Mouse (Mus musculus) C2C12 (cell line): ENCODE data around the gene Kirrel.
A peak's percentile ranks its signal among the peaks of the same experiment; 100 is the strongest.

Source experiments
- CEBPB ChIP-seq: IDR thresholded peaks from one replicate; pipeline ENCODE4 v1.6.1; 2011; ENCODE audit warnings: low read depth, mild to moderate bottlenecking, control low read depth, moderate library complexity
- CTCF ChIP-seq: IDR thresholded peaks from one replicate; pipeline ENCODE4 v1.5.1; 2011; ENCODE audit not compliant: control insufficient read depth, insufficient read depth, insufficient read length
- FOSL1 ChIP-seq: IDR thresholded peaks from one replicate; pipeline ENCODE4 v1.8.0; 2011; ENCODE audit warnings: mild to moderate bottlenecking, low read length; ENCODE audit not compliant: poor library complexity, insufficient read depth, severe bottlenecking
- MAX ChIP-seq: IDR thresholded peaks from one replicate; pipeline ENCODE4 v1.6.1; 2011; ENCODE audit warnings: mild to moderate bottlenecking, control low read depth
- MYOD1 ChIP-seq: IDR thresholded peaks from one replicate; pipeline ENCODE4 v1.6.1; 2011; ENCODE audit warnings: low read depth; ENCODE audit not compliant: control insufficient read depth, insufficient read length
- USF1 ChIP-seq: IDR thresholded peaks from one replicate; pipeline ENCODE4 v1.6.1; 2011; ENCODE audit warnings: low read depth, mild to moderate bottlenecking, control low read depth, moderate library complexity

DNA sequence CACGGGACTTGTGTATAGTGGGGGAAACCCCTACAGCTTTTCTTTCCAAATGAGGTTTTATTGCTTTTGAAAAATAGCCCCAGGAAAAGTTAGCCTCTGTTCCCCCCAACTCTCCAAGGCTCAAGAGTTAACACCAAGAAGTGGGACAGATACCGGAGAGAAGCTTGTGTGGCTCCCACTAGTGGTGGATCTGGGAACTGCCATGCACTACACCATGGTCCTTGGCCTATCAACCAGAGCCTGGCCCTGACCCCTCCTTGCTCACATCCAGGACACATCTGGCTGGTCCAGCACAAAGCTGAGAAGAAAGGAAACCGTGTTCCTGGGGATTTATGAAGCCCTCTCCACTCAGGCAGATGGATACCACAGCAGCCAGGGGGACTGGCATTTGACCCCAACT is 92.3 kb downstream of the Kirrel start:
- TF ChIP-seq CEBPB (no peak), CTCF (peak; percentile 73), USF1 (no peak), FOSL1 (no peak), MYOD1 (no peak), MAX (no peak)
